Mouse (Mus musculus): Measurements from ENCODE around the gene Ccdc90b. TPM values are rescaled to one million over a fixed set of nuclear protein-coding genes. Genes with fewer than 3 reads are reported as not detected.
A peak's percentile ranks its signal among the peaks of the same experiment; 100 is the strongest.

The Ccdc90b gene
- 35.3 and 35.6 TPM in 2 replicates for polyA plus RNA-seq (2011; ENCODE audit: insufficient read depth, insufficient read length, low read depth, missing spikeins)

DNA sequence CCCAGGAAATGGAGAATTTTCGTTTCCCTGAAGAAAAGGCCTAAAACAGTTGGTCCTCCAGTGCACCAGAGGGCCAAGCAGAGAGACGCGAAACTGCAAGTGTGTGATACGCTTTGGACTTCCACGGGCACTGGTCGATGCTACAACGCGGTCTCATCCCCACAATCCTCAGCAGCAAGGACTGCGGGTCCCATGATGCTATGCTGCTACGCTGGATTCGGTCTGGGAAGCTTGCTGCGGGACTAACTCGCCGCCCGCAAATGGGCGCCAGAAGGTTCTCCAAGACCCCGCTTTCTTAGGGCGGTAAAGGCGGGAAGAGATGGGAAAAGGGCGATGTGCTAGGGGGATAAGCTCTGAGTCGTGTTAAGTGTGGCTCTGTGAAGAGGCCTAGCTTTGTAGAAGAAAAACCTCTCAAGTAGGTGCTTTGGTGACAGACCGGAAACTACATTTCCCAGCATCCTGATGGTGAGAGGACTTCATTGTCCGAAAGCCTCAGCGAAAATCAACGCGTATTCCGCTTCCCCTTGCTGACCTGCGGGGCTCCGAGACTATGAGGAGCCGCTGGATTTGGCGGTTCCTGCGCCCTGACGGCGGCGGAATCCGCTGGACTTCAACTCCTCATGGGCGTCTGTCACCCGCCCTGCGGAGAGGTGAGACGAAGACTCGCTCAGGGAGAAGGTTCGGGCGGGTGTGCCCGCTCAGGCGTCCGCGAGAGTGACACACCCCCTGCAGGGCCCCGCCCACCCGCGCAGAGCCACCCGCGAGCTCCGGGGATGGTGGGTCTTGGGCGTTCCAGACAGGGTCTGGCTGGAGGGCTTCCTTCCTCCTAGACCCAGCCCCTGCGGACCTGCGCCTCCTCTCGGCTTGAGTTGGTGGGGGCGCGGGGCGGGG lies at the start of gene Ccdc90b:
Gene Ccdc90b (plus strand): TSS at position 164 of the 891 bp plus-strand sequence.
- Histone ChIP-seq H3K9ac (ENCODE audit: low read depth, poor library complexity, severe bottlenecking) (peak within 1 kb of the TSS; percentile 68), H3K27ac (ENCODE audit: insufficient read depth, low read length) (peak within 1 kb of the TSS; percentile 32), H3K27me3 (ENCODE audit: control insufficient read depth, insufficient read depth, low read length, poor library complexity, severe bottlenecking) (no peaks in the 10 kb centered on the region), H3K36me3 (ENCODE audit: control insufficient read depth, insufficient read depth, low read length, poor library complexity, severe bottlenecking) (no peaks in the 10 kb centered on the region), H3K9me3 (replicated peaks; ENCODE audit: control insufficient read depth, insufficient read depth, low read length, poor library complexity, severe bottlenecking) (no peaks in the 10 kb centered on the region), H3K4me3 (ENCODE audit: low read depth, low read length) (peak within 1 kb of the TSS; percentile 91), H3K4me1 (ENCODE audit: control insufficient read depth, insufficient read depth, low read length) (no peaks in the 10 kb centered on the region)
- peak; percentile 70 for TF ChIP-seq POLR2A (IDR thresholded peaks at IDR 0.05; ENCODE audit: insufficient read depth, low read length)
- no peak for TF ChIP-seq CTCF (IDR thresholded peaks at IDR 0.05; ENCODE audit: low read depth, low read length)

DNA sequence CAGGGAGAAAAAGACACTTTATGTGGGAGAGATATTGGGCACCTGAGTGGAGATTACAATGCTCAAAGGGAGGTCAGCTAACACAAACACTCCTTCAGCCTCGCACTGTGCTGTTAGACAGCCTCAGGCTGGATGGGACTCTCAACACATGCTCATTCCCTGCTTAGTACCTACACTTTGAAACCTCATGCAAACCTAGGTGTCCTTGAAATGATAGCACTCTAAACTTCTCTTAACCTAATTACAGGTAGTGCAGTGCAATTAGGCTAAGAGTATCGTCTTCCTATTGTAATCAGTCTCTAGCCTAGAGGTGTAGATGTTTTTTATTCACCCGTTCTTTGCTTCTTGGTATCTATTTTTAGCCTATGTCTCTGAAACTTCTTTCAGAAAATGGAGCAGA lies 40.6 kb upstream of the Ccdc90b start:
- H3K27me3 ChIP-seq (ENCODE audit: control insufficient read depth, insufficient read depth, low read length, poor library complexity, severe bottlenecking): no peaks in the 10 kb centered on the region
- H3K4me3 ChIP-seq (ENCODE audit: low read depth, low read length): no peak overlapping the region
- H3K9me3 ChIP-seq (replicated peaks; ENCODE audit: control insufficient read depth, insufficient read depth, low read length, poor library complexity, severe bottlenecking): no peaks in the 10 kb centered on the region
- no peak overlapping the region for H3K9ac ChIP-seq (ENCODE audit: low read depth, poor library complexity, severe bottlenecking)
- H3K4me1 ChIP-seq (ENCODE audit: control insufficient read depth, insufficient read depth, low read length): no peaks in the 10 kb centered on the region
- H3K36me3 ChIP-seq (ENCODE audit: control insufficient read depth, insufficient read depth, low read length, poor library complexity, severe bottlenecking): no peaks in the 10 kb centered on the region
- H3K27ac ChIP-seq (ENCODE audit: insufficient read depth, low read length): no peak overlapping the region
- no peak for TF ChIP-seq CTCF (IDR thresholded peaks at IDR 0.05; ENCODE audit: low read depth, low read length)
- no peak for TF ChIP-seq EP300 (IDR thresholded peaks at IDR 0.05; ENCODE audit: insufficient read depth, low read depth, low read length)

DNA sequence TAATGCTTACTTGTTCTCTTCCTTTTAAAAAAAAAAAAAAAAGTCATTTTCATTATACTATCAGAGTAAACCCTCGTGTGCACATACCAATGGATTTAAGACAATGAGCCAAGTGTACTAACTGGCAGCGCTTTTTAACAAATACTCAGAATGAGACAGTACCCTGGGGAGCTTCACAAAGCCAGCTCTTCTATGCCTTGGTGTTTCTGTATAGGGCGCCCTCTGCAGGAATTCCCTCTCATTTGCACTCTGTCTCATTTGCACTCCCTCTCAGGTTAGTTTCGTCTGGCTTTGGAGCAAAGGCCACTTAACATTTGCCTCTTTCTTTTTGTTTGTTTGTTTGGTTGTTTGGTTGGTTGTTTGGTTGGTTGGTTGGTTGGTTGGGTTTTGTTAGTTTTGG lies 40.1 kb upstream of the Ccdc90b start:
- no peaks in the 10 kb centered on the region for H3K27me3 ChIP-seq (ENCODE audit: control insufficient read depth, insufficient read depth, low read length, poor library complexity, severe bottlenecking)
- TF ChIP-seq CTCF (IDR thresholded peaks at IDR 0.05; ENCODE audit: low read depth, low read length) (peak; percentile 21), POLR2A (IDR thresholded peaks at IDR 0.05; ENCODE audit: insufficient read depth, low read length) (no peak)

DNA sequence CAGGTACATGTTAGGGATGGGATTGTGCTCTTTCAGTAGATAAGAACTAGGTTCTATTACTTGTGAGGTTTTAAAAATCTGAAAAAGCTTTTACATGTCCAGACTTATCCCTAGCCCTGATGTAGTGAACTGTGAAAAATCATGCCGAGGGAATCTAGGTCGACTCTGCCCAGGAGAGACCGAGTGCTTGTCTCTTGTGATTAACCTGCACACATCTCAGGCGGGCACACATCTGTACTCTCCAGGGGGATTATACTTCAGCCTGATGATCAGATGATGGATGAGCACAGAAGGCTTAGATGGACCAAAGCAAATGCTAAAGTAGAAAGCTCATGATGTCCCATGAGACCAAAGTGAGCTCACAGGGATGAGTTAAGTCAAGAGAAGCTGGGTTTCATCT lies 31.7 kb upstream of the Ccdc90b start:
- Histone ChIP-seq H3K27ac (ENCODE audit: insufficient read depth, low read length) (no peak overlapping the region), H3K9me3 (replicated peaks; ENCODE audit: control insufficient read depth, insufficient read depth, low read length, poor library complexity, severe bottlenecking) (no peaks in the 10 kb centered on the region), H3K36me3 (ENCODE audit: control insufficient read depth, insufficient read depth, low read length, poor library complexity, severe bottlenecking) (no peaks in the 10 kb centered on the region), H3K4me3 (ENCODE audit: low read depth, low read length) (no peak overlapping the region), H3K4me1 (ENCODE audit: control insufficient read depth, insufficient read depth, low read length) (no peaks in the 10 kb centered on the region), H3K9ac (ENCODE audit: low read depth, poor library complexity, severe bottlenecking) (no peak overlapping the region), H3K27me3 (ENCODE audit: control insufficient read depth, insufficient read depth, low read length, poor library complexity, severe bottlenecking) (no peaks in the 10 kb centered on the region; the same call in 1 of the 2 replicates)
- no peak for TF ChIP-seq CTCF (IDR thresholded peaks at IDR 0.05; ENCODE audit: low read depth, low read length)
- no peak for TF ChIP-seq POLR2A (IDR thresholded peaks at IDR 0.05; ENCODE audit: insufficient read depth, low read length)
- TF ChIP-seq EP300 (IDR thresholded peaks at IDR 0.05; ENCODE audit: insufficient read depth, low read depth, low read length): no peak

More for the DNA sequence above, 40.1 kb upstream of the Ccdc90b start:
- Histone ChIP-seq H3K9me3 (replicated peaks; ENCODE audit: control insufficient read depth, insufficient read depth, low read length, poor library complexity, severe bottlenecking) (no peaks in the 10 kb centered on the region), H3K36me3 (ENCODE audit: control insufficient read depth, insufficient read depth, low read length, poor library complexity, severe bottlenecking) (no peaks in the 10 kb centered on the region), H3K9ac (ENCODE audit: low read depth, poor library complexity, severe bottlenecking) (no peak overlapping the region), H3K4me3 (ENCODE audit: low read depth, low read length) (no peak overlapping the region), H3K27ac (ENCODE audit: insufficient read depth, low read length) (no peak overlapping the region), H3K4me1 (ENCODE audit: control insufficient read depth, insufficient read depth, low read length) (no peaks in the 10 kb centered on the region)

DNA sequence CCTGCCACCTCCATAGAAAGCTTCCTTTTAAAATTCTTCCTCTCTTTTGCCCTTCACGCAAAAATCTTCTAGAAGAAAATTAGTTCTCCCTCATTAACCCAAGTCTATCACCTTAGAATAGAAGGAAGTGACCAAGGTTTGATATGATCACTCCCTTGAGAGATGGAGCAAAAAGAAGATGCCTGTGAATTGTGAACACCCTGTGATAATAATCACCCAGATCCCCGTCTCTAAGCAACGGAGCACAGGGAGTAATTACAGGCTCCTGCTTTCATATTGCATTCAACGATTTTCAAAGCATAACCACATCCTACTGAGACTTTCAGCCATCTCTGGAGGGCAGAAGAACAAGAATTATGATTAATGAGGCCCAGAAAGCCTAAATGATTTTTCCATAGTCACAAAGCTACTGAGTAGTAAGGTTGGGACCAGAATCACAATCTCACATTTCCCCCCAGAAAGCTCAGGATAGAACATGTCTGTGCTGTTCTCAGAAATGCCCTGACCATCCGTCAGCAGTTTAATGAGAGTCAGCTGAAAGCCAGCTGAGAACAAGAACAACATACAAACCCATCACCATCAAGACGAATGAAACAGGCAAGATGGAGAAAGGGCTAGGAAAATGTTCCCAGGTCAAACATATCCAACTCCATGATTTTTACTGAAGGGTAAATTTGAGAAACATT lies 28.5 kb upstream of the Ccdc90b start:
- Histone ChIP-seq H3K4me1 (ENCODE audit: control insufficient read depth, insufficient read depth, low read length) (no peaks in the 10 kb centered on the region), H3K27ac (ENCODE audit: insufficient read depth, low read length) (no peak overlapping the region), H3K9me3 (replicated peaks; ENCODE audit: control insufficient read depth, insufficient read depth, low read length, poor library complexity, severe bottlenecking) (no peaks in the 10 kb centered on the region), H3K27me3 (ENCODE audit: control insufficient read depth, insufficient read depth, low read length, poor library complexity, severe bottlenecking) (no peaks in the 10 kb centered on the region; the same call in 1 of the 2 replicates), H3K36me3 (ENCODE audit: control insufficient read depth, insufficient read depth, low read length, poor library complexity, severe bottlenecking) (no peaks in the 10 kb centered on the region), H3K4me3 (ENCODE audit: low read depth, low read length) (no peak overlapping the region), H3K9ac (ENCODE audit: low read depth, poor library complexity, severe bottlenecking) (no peak overlapping the region)
- TF ChIP-seq EP300 (IDR thresholded peaks at IDR 0.05; ENCODE audit: insufficient read depth, low read depth, low read length) (no peak), CTCF (IDR thresholded peaks at IDR 0.05; ENCODE audit: low read depth, low read length) (no peak), POLR2A (IDR thresholded peaks at IDR 0.05; ENCODE audit: insufficient read depth, low read length) (no peak)

DNA sequence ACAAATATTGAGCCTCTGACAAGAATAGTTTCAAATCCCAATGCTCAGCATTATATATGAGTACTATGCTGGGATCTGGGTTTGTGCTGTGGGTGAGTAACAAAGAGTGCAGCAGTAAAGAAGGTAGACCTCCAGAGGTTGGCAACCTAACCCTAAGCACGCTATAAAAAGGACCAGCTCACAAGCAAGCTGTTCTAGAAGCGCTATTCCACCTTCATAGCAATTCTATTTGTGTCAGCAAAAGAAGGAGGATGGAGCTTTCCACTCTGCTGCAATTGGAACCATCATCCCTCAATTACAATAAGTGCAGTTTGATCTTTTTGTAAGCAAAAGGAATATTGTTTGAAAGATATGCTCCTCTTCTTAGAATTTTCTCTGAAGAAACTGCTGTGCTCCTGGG lies 14.2 kb upstream of the Ccdc90b start:
- H3K36me3 ChIP-seq (ENCODE audit: control insufficient read depth, insufficient read depth, low read length, poor library complexity, severe bottlenecking): no peaks in the 10 kb centered on the region
- TF ChIP-seq EP300 (IDR thresholded peaks at IDR 0.05; ENCODE audit: insufficient read depth, low read depth, low read length) (no peak), POLR2A (IDR thresholded peaks at IDR 0.05; ENCODE audit: insufficient read depth, low read length) (no peak), CTCF (IDR thresholded peaks at IDR 0.05; ENCODE audit: low read depth, low read length) (no peak)

More for the DNA sequence above, 14.2 kb upstream of the Ccdc90b start:
- no peaks in the 10 kb centered on the region for H3K9me3 ChIP-seq (replicated peaks; ENCODE audit: control insufficient read depth, insufficient read depth, low read length, poor library complexity, severe bottlenecking)
- H3K27ac ChIP-seq (ENCODE audit: insufficient read depth, low read length): no peak overlapping the region
- H3K9ac ChIP-seq (ENCODE audit: low read depth, poor library complexity, severe bottlenecking): no peak overlapping the region
- H3K4me1 ChIP-seq (ENCODE audit: control insufficient read depth, insufficient read depth, low read length): no peaks in the 10 kb centered on the region
- no peak overlapping the region for H3K4me3 ChIP-seq (ENCODE audit: low read depth, low read length)
- H3K27me3 ChIP-seq (ENCODE audit: control insufficient read depth, insufficient read depth, low read length, poor library complexity, severe bottlenecking): no peaks in the 10 kb centered on the region
